Mouse (Mus musculus): ENCODE data around the gene Calhm4. TPM values are rescaled to one million over a fixed set of nuclear protein-coding genes. Genes with fewer than 3 reads are reported as not detected.
"Not testable (repeated sequence)": the region's sequence is repeated elsewhere in the genome, so short reads cannot be mapped to it uniquely, and the experiment has no call there.

Gene Calhm4
- polyA plus RNA-seq, 1 experiment from 2014 or later = not detected

GRCm38 (mm10) chr10:34030322-34030721 is 13.8 kb downstream of the Calhm4 start:
- no peak overlapping the region for H3K9ac ChIP-seq (ENCODE audit: low read length)
- no peaks in the 10 kb centered on the region for H3K27me3 ChIP-seq (ENCODE audit: control insufficient read depth, insufficient read depth, low read length)
- H3K4me1 ChIP-seq (ENCODE audit: control insufficient read depth in 2 of 2, insufficient read depth in 2 of 2, low read length in 2 of 2) = peaks cover 2 to 3% of the 10 kb centered on the region in 2 experiments; a peak in 3 of 4 replicates
- 58% methylated on average over 5 of the region's 5 CpGs for WGBS
- no peaks in the 10 kb centered on the region for H3K9me3 ChIP-seq (ENCODE audit: control insufficient read depth, low read length)
- H3K36me3 ChIP-seq (ENCODE audit: control insufficient read depth, insufficient read depth, low read length) = no peaks in the 10 kb centered on the region
- H3K4me2 ChIP-seq (ENCODE audit: low read length) = no peak overlapping the region
- no peak overlapping the region for H3K27ac ChIP-seq (replicated peaks in 1 of 2; ENCODE audit: control insufficient read depth in 1 of 2, insufficient read depth in 1 of 2, low read depth in 2 of 2, low read length in 2 of 2)
- ATAC-seq (ENCODE audit: insufficient number of reproducible peaks, insufficient read depth, low FRiP score, low read depth) = no peak
- H3K4me3 ChIP-seq (ENCODE audit: control insufficient read depth in 1 of 2, insufficient read depth in 1 of 2, low read depth in 1 of 2, low read length in 2 of 2) = no peak overlapping the region

- under 1% methylated on average over 82 of the region's 82 CpGs for WGBS
- no peaks in the 10 kb centered on the region for H3K9me3 ChIP-seq (ENCODE audit: control insufficient read depth, low read length)
- peak within 1 kb of the TSS; percentile 79 to 84 for H3K4me3 ChIP-seq (ENCODE audit: control insufficient read depth in 1 of 2, insufficient read depth in 1 of 2, low read depth in 1 of 2, low read length in 2 of 2)
- H3K36me3 ChIP-seq (ENCODE audit: control insufficient read depth, insufficient read depth, low read length) = 0 out of 2 replicates have a peak, but pooled peaks cover 5% of the 10 kb centered on the region
- peak within 1 kb of the TSS; percentile 97 to 98 for H3K27ac ChIP-seq (replicated peaks in 1 of 2; ENCODE audit: control insufficient read depth in 1 of 2, insufficient read depth in 1 of 2, low read depth in 2 of 2, low read length in 2 of 2)
- H3K4me1 ChIP-seq (ENCODE audit: control insufficient read depth in 2 of 2, insufficient read depth in 2 of 2, low read length in 2 of 2) = peaks cover 2 to 16% of the 10 kb centered on the region in 2 experiments
- peak within 1 kb of the TSS; percentile 77 for H3K4me2 ChIP-seq (ENCODE audit: low read length)
- no peaks in the 10 kb centered on the region for H3K27me3 ChIP-seq (ENCODE audit: control insufficient read depth, insufficient read depth, low read length)
- peak within 1 kb of the TSS; percentile 90 for H3K9ac ChIP-seq (ENCODE audit: low read length)
- peak; percentile 100 for ATAC-seq (ENCODE audit: insufficient number of reproducible peaks, insufficient read depth, low FRiP score, low read depth)
Measured at GRCm38 (mm10) chr10:34019302-34020075, 24.6 kb downstream of the Calhm4 start, which contains the start of gene Rwdd1. TSS of gene Rwdd1 (minus strand) at chr10:34019624.

GRCm38 (mm10) chr10:34018746-34019301 is 25.3 kb downstream of the Calhm4 start:
- WGBS = under 1% methylated on average over 21 of the region's 21 CpGs

GRCm38 (mm10) chr10:34013241-34013640 is 30.9 kb downstream of the Calhm4 start:
- no peak overlapping the region for H3K4me2 ChIP-seq (ENCODE audit: low read length)

More at GRCm38 (mm10) chr10:34018746-34019301, 25.3 kb downstream of the Calhm4 start:
- no peaks in the 10 kb centered on the region for H3K9me3 ChIP-seq (ENCODE audit: control insufficient read depth, low read length)
- no peaks in the 10 kb centered on the region for H3K27me3 ChIP-seq (ENCODE audit: control insufficient read depth, insufficient read depth, low read length)
- peak overlapping the region; percentile 77 for H3K4me2 ChIP-seq (ENCODE audit: low read length)
- no peak for ATAC-seq (ENCODE audit: insufficient number of reproducible peaks, insufficient read depth, low FRiP score, low read depth)
- H3K4me1 ChIP-seq (ENCODE audit: control insufficient read depth in 2 of 2, insufficient read depth in 2 of 2, low read length in 2 of 2) = peaks cover 2 to 16% of the 10 kb centered on the region in 2 experiments
- 0 out of 2 replicates have a peak, but pooled peaks cover 5% of the 10 kb centered on the region for H3K36me3 ChIP-seq (ENCODE audit: control insufficient read depth, insufficient read depth, low read length)
- peak overlapping the region; percentile 90 for H3K9ac ChIP-seq (ENCODE audit: low read length)
- peak overlapping the region; percentile 79 to 84 for H3K4me3 ChIP-seq (ENCODE audit: control insufficient read depth in 1 of 2, insufficient read depth in 1 of 2, low read depth in 1 of 2, low read length in 2 of 2)
- H3K27ac ChIP-seq (replicated peaks in 1 of 2; ENCODE audit: control insufficient read depth in 1 of 2, insufficient read depth in 1 of 2, low read depth in 2 of 2, low read length in 2 of 2) = peak overlapping the region; percentile 97 to 98

GRCm38 (mm10) chr10:34012581-34012980 is 31.5 kb downstream of the Calhm4 start:
- 94% methylated on average over 4 of the region's 4 CpGs for WGBS

More at GRCm38 (mm10) chr10:34013241-34013640, 30.9 kb downstream of the Calhm4 start:
- H3K4me3 ChIP-seq (ENCODE audit: control insufficient read depth in 1 of 2, insufficient read depth in 1 of 2, low read depth in 1 of 2, low read length in 2 of 2) = no peak overlapping the region
- peaks cover 2 to 9% of the 10 kb centered on the region in 2 experiments for H3K4me1 ChIP-seq (ENCODE audit: control insufficient read depth in 2 of 2, insufficient read depth in 2 of 2, low read length in 2 of 2)
- H3K9me3 ChIP-seq (ENCODE audit: control insufficient read depth, low read length) = no peaks in the 10 kb centered on the region
- H3K9ac ChIP-seq (ENCODE audit: low read length) = no peak overlapping the region; the same call in 1 of the 2 replicates
- peaks cover 26% of the 10 kb centered on the region for H3K36me3 ChIP-seq (ENCODE audit: control insufficient read depth, insufficient read depth, low read length)
- H3K27ac ChIP-seq (replicated peaks in 1 of 2; ENCODE audit: control insufficient read depth in 1 of 2, insufficient read depth in 1 of 2, low read depth in 2 of 2, low read length in 2 of 2) = no peak overlapping the region
- no peak for ATAC-seq (ENCODE audit: insufficient number of reproducible peaks, insufficient read depth, low FRiP score, low read depth)
- H3K27me3 ChIP-seq (ENCODE audit: control insufficient read depth, insufficient read depth, low read length) = no peaks in the 10 kb centered on the region
- WGBS = 87% methylated on average over 2 of the region's 2 CpGs

GRCm38 (mm10) chr10:33998397-33998796 is 45.7 kb downstream of the Calhm4 start:
- ATAC-seq (ENCODE audit: insufficient number of reproducible peaks, insufficient read depth, low FRiP score, low read depth) = no peak
- Histone ChIP-seq H3K4me3 (ENCODE audit: control insufficient read depth in 1 of 2, insufficient read depth in 1 of 2, low read depth in 1 of 2, low read length in 2 of 2) (no peak overlapping the region), H3K36me3 (ENCODE audit: control insufficient read depth, insufficient read depth, low read length) (peaks cover 98% of the 10 kb centered on the region)

More at GRCm38 (mm10) chr10:34012581-34012980, 31.5 kb downstream of the Calhm4 start:
- Histone ChIP-seq H3K36me3 (ENCODE audit: control insufficient read depth, insufficient read depth, low read length) (peaks cover 29% of the 10 kb centered on the region), H3K9me3 (ENCODE audit: control insufficient read depth, low read length) (no peaks in the 10 kb centered on the region), H3K4me1 (ENCODE audit: control insufficient read depth in 2 of 2, insufficient read depth in 2 of 2, low read length in 2 of 2) (peaks cover 0 to 3% of the 10 kb centered on the region in 2 experiments; a peak in 1 of 4 replicates), H3K4me2 (ENCODE audit: low read length) (no peak overlapping the region), H3K4me3 (ENCODE audit: control insufficient read depth in 1 of 2, insufficient read depth in 1 of 2, low read depth in 1 of 2, low read length in 2 of 2) (no peak overlapping the region), H3K27ac (replicated peaks in 1 of 2; ENCODE audit: control insufficient read depth in 1 of 2, insufficient read depth in 1 of 2, low read depth in 2 of 2, low read length in 2 of 2) (no peak overlapping the region), H3K27me3 (ENCODE audit: control insufficient read depth, insufficient read depth, low read length) (no peaks in the 10 kb centered on the region), H3K9ac (ENCODE audit: low read length) (no peak overlapping the region)
- ATAC-seq (ENCODE audit: insufficient number of reproducible peaks, insufficient read depth, low FRiP score, low read depth) = no peak

GRCm38 (mm10) chr10:33996686-33997085 is 47.4 kb downstream of the Calhm4 start:
- not testable (repeated sequence) for H3K4me3 ChIP-seq (ENCODE audit: control insufficient read depth in 1 of 2, insufficient read depth in 1 of 2, low read depth in 1 of 2, low read length in 2 of 2); H3K27me3 ChIP-seq (ENCODE audit: control insufficient read depth, insufficient read depth, low read length); ATAC-seq (ENCODE audit: insufficient number of reproducible peaks, insufficient read depth, low FRiP score, low read depth); H3K9ac ChIP-seq (ENCODE audit: low read length); H3K9me3 ChIP-seq (ENCODE audit: control insufficient read depth, low read length); H3K4me1 ChIP-seq (ENCODE audit: control insufficient read depth in 2 of 2, insufficient read depth in 2 of 2, low read length in 2 of 2); H3K27ac ChIP-seq (replicated peaks in 1 of 2; ENCODE audit: control insufficient read depth in 1 of 2, insufficient read depth in 1 of 2, low read depth in 2 of 2, low read length in 2 of 2); H3K4me2 ChIP-seq (ENCODE audit: low read length)
- peaks cover 98% of the 10 kb centered on the region for H3K36me3 ChIP-seq (ENCODE audit: control insufficient read depth, insufficient read depth, low read length)
- WGBS = 90% methylated on average over 6 of the region's 8 CpGs

More at GRCm38 (mm10) chr10:33998397-33998796, 45.7 kb downstream of the Calhm4 start:
- Histone ChIP-seq H3K27me3 (ENCODE audit: control insufficient read depth, insufficient read depth, low read length) (no peaks in the 10 kb centered on the region), H3K27ac (replicated peaks in 1 of 2; ENCODE audit: control insufficient read depth in 1 of 2, insufficient read depth in 1 of 2, low read depth in 2 of 2, low read length in 2 of 2) (no peak overlapping the region), H3K4me2 (ENCODE audit: low read length) (no peak overlapping the region), H3K9ac (ENCODE audit: low read length) (no peak overlapping the region), H3K4me1 (ENCODE audit: control insufficient read depth in 2 of 2, insufficient read depth in 2 of 2, low read length in 2 of 2) (no peaks in the 10 kb centered on the region), H3K9me3 (ENCODE audit: control insufficient read depth, low read length) (no peaks in the 10 kb centered on the region)

Data from heart, embryonic 14.5 days (tissue).